Mouse (Mus musculus): ENCODE data around the gene Myo10. TPM values are rescaled to one million over a fixed set of nuclear protein-coding genes. Genes with fewer than 3 reads are reported as not detected.

Myo10 gene
- total and polyA plus RNA-seq, 2 experiments = 15.7 to 21.5 TPM

DNA sequence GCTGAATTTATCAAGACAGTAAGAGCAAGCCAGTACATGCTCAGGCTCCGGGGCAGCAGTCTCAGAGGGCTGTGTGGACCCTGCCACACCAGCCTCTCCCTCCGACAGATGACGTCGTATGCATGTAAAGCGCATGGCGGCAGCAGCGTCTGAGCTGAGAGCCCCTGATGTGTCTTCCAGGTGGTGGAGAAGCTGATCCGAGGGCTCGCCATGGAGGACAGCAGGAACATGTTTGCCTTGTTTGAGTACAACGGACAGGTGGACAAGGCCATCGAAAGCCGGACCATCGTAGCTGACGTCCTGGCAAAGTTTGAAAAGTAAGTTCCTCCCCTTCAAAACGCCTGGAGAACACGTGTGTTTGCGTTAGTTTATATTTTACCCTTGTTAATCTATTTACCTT is 184.0 kb downstream of the Myo10 start:
- 96% methylated on average over 17 of the region's 17 CpGs for WGBS
- no peak overlapping the region for H3K27ac ChIP-seq (replicated peaks; ENCODE audit: insufficient read depth, low read depth, low read length)
- H3K9ac ChIP-seq (ENCODE audit: low read depth, low read length) = no peak overlapping the region
- no peaks in the 10 kb centered on the region for H3K4me1 ChIP-seq (ENCODE audit: control insufficient read depth, insufficient read depth, low read length)
- H3K79me2 ChIP-seq (ENCODE audit: control insufficient read depth, insufficient read depth, low read length) = no peaks in the 10 kb centered on the region
- no peak for DNase-seq (ENCODE audit: extremely low read depth, low read depth, low spot score)
- H3K27me3 ChIP-seq (ENCODE audit: control insufficient read depth, insufficient read depth, low read length) = no peaks in the 10 kb centered on the region
- TF ChIP-seq CTCF (IDR thresholded peaks at IDR 0.05; ENCODE audit: low read depth, low read length) = no peak
- no peak for TF ChIP-seq POLR2A (IDR thresholded peaks at IDR 0.05; ENCODE audit: extremely low read depth, insufficient read depth, low read length)
- peaks cover 67% of the 10 kb centered on the region for H3K36me3 ChIP-seq (ENCODE audit: control insufficient read depth, insufficient read depth, low read length)
- H3K4me3 ChIP-seq (ENCODE audit: insufficient read depth, low read depth, low read length) = no peak overlapping the region

GRCm38 (mm10) chr15:25806878-25807277 is 184.6 kb downstream of the Myo10 start:
- H3K36me3 ChIP-seq (ENCODE audit: control insufficient read depth, insufficient read depth, low read length) = peaks cover 66% of the 10 kb centered on the region

GRCm38 (mm10) chr15:25808677-25809460 is 186.5 kb downstream of the Myo10 start:
- no peaks in the 10 kb centered on the region for H3K4me1 ChIP-seq (ENCODE audit: control insufficient read depth, insufficient read depth, low read length)
- no peak overlapping the region for H3K4me3 ChIP-seq (ENCODE audit: insufficient read depth, low read depth, low read length)
- H3K79me2 ChIP-seq (ENCODE audit: control insufficient read depth, insufficient read depth, low read length) = no peaks in the 10 kb centered on the region
- DNase-seq (ENCODE audit: extremely low read depth, low read depth, low spot score) = no peak
- TF ChIP-seq POLR2A (IDR thresholded peaks at IDR 0.05; ENCODE audit: extremely low read depth, insufficient read depth, low read length) (no peak), CTCF (IDR thresholded peaks at IDR 0.05; ENCODE audit: low read depth, low read length) (no peak)
- peaks cover 57% of the 10 kb centered on the region for H3K36me3 ChIP-seq (ENCODE audit: control insufficient read depth, insufficient read depth, low read length)
- H3K9ac ChIP-seq (ENCODE audit: low read depth, low read length) = no peak overlapping the region
- no peak overlapping the region for H3K27ac ChIP-seq (replicated peaks; ENCODE audit: insufficient read depth, low read depth, low read length)
- no peaks in the 10 kb centered on the region for H3K27me3 ChIP-seq (ENCODE audit: control insufficient read depth, insufficient read depth, low read length)
- 91% methylated on average over 20 of the region's 20 CpGs for WGBS

More at GRCm38 (mm10) chr15:25806878-25807277, 184.6 kb downstream of the Myo10 start:
- Histone ChIP-seq H3K9ac (ENCODE audit: low read depth, low read length) (no peak overlapping the region), H3K27me3 (ENCODE audit: control insufficient read depth, insufficient read depth, low read length) (no peaks in the 10 kb centered on the region), H3K4me1 (ENCODE audit: control insufficient read depth, insufficient read depth, low read length) (no peaks in the 10 kb centered on the region), H3K27ac (replicated peaks; ENCODE audit: insufficient read depth, low read depth, low read length) (no peak overlapping the region), H3K4me3 (ENCODE audit: insufficient read depth, low read depth, low read length) (no peak overlapping the region), H3K79me2 (ENCODE audit: control insufficient read depth, insufficient read depth, low read length) (no peaks in the 10 kb centered on the region)
- no peak for DNase-seq (ENCODE audit: extremely low read depth, low read depth, low spot score)
- 96% methylated on average over 9 of the region's 9 CpGs for WGBS
- TF ChIP-seq POLR2A (IDR thresholded peaks at IDR 0.05; ENCODE audit: extremely low read depth, insufficient read depth, low read length) (no peak), CTCF (IDR thresholded peaks at IDR 0.05; ENCODE audit: low read depth, low read length) (no peak)

DNA sequence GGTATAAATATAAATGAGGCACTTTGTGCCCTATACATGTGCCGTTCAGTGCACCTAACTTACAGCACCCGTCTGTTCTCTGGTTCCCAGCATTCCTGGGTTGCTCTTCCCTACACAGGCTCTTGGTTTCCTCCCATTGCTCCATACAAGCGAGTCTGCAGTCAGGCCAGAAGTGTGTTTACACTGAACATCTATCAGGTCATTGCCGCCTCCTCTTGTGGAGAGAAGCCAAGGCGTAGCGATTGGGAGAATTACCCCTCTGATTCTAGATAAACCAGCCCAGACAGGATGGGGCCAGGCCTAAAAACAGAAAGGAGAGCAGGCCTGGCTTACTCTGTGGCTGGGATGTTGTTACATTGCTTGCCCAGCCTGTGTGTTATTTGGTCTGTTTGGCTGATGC is 187.3 kb downstream of the Myo10 start:
- Histone ChIP-seq H3K36me3 (ENCODE audit: control insufficient read depth, insufficient read depth, low read length) (peaks cover 57% of the 10 kb centered on the region), H3K9ac (ENCODE audit: low read depth, low read length) (no peak overlapping the region), H3K79me2 (ENCODE audit: control insufficient read depth, insufficient read depth, low read length) (no peaks in the 10 kb centered on the region), H3K4me1 (ENCODE audit: control insufficient read depth, insufficient read depth, low read length) (no peaks in the 10 kb centered on the region), H3K27me3 (ENCODE audit: control insufficient read depth, insufficient read depth, low read length) (no peaks in the 10 kb centered on the region), H3K4me3 (ENCODE audit: insufficient read depth, low read depth, low read length) (no peak overlapping the region), H3K27ac (replicated peaks; ENCODE audit: insufficient read depth, low read depth, low read length) (no peak overlapping the region)
- TF ChIP-seq CTCF (IDR thresholded peaks at IDR 0.05; ENCODE audit: low read depth, low read length) = no peak
- 36% methylated on average over 6 of the region's 6 CpGs for WGBS
- peak; percentile 49 for DNase-seq (ENCODE audit: extremely low read depth, low read depth, low spot score)

DNA sequence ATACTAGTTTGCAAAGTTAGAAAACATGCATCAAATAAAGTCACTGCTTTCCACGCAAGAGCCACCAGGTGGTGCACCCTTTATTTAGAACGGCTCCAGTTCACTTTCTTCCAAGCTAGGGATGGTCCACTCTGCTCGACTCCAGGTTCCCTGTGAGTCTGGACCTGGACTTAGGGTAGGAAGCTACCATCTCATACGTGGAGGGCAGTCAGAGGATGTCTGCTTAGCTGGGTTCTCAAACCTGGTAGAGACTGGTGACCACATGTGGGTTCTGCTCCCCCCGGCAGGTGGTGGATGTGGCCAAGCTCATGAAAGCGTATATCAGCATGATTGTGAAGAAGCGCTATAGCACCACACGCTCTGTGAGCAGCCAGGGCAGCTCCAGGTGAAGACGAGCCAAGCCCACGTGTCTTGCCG is 189.5 kb downstream of the Myo10 start:
- Histone ChIP-seq H3K4me3 (ENCODE audit: insufficient read depth, low read depth, low read length) (no peak overlapping the region), H3K27me3 (ENCODE audit: control insufficient read depth, insufficient read depth, low read length) (no peaks in the 10 kb centered on the region)
- WGBS = 90% methylated on average over 11 of the region's 11 CpGs

GRCm38 (mm10) chr15:25812479-25812878 is 190.2 kb downstream of the Myo10 start:
- Histone ChIP-seq H3K27me3 (ENCODE audit: control insufficient read depth, insufficient read depth, low read length) (no peaks in the 10 kb centered on the region), H3K27ac (replicated peaks; ENCODE audit: insufficient read depth, low read depth, low read length) (no peak overlapping the region), H3K36me3 (ENCODE audit: control insufficient read depth, insufficient read depth, low read length) (peaks cover 42% of the 10 kb centered on the region), H3K9ac (ENCODE audit: low read depth, low read length) (no peak overlapping the region), H3K4me1 (ENCODE audit: control insufficient read depth, insufficient read depth, low read length) (no peaks in the 10 kb centered on the region), H3K4me3 (ENCODE audit: insufficient read depth, low read depth, low read length) (no peak overlapping the region), H3K79me2 (ENCODE audit: control insufficient read depth, insufficient read depth, low read length) (no peaks in the 10 kb centered on the region)
- WGBS = 86% methylated on average over 12 of the region's 12 CpGs
- no peak for DNase-seq (ENCODE audit: extremely low read depth, low read depth, low spot score)
- no peak for TF ChIP-seq POLR2A (IDR thresholded peaks at IDR 0.05; ENCODE audit: extremely low read depth, insufficient read depth, low read length)
- TF ChIP-seq CTCF (IDR thresholded peaks at IDR 0.05; ENCODE audit: low read depth, low read length) = no peak

More for the DNA sequence above, 189.5 kb downstream of the Myo10 start:
- H3K79me2 ChIP-seq (ENCODE audit: control insufficient read depth, insufficient read depth, low read length) = no peaks in the 10 kb centered on the region
- H3K9ac ChIP-seq (ENCODE audit: low read depth, low read length) = no peak overlapping the region
- peaks cover 47% of the 10 kb centered on the region for H3K36me3 ChIP-seq (ENCODE audit: control insufficient read depth, insufficient read depth, low read length)
- no peak for TF ChIP-seq POLR2A (IDR thresholded peaks at IDR 0.05; ENCODE audit: extremely low read depth, insufficient read depth, low read length)
- TF ChIP-seq CTCF (IDR thresholded peaks at IDR 0.05; ENCODE audit: low read depth, low read length) = no peak
- H3K27ac ChIP-seq (replicated peaks; ENCODE audit: insufficient read depth, low read depth, low read length) = no peak overlapping the region
- H3K4me1 ChIP-seq (ENCODE audit: control insufficient read depth, insufficient read depth, low read length) = no peaks in the 10 kb centered on the region
- no peak for DNase-seq (ENCODE audit: extremely low read depth, low read depth, low spot score)

All from liver, adult 2 months (tissue).